Mouse (Mus musculus) intestine, embryonic 16.5 days (tissue): ENCODE measurements around the gene Abca4. TPM values are rescaled to one million over a fixed set of nuclear protein-coding genes. Genes with fewer than 3 reads are reported as not detected.

Source experiments
- ATAC-seq: fragments of 200-750 bp; cut with Nextera tagmentation; 2 replicates; pipeline ENCODE4 v1.8.0; 2017; ENCODE audit warnings: moderate TSS enrichment, moderate library complexity
- H3K27ac ChIP-seq: fragments of 300-500 bp; sonication (generic); 2 replicates; pipeline ENCODE4 v1.5.1; 2014; ENCODE audit warnings: mild to moderate bottlenecking, low read length
- H3K27me3 ChIP-seq: fragments of 300-500 bp; sonication (generic); replicated peaks from 2 replicates; pipeline ENCODE4 v1.6.1; 2014; ENCODE audit warnings: low read length, control low read depth, mixed read lengths; ENCODE audit not compliant: control insufficient read depth, insufficient read depth
- H3K36me3 ChIP-seq: fragments of 300-500 bp; sonication (generic); 2 replicates; pipeline ENCODE4 v1.6.1; 2014; ENCODE audit warnings: low read length, control low read depth; ENCODE audit not compliant: control insufficient read depth, insufficient read depth
- H3K4me1 ChIP-seq: fragments of 300-500 bp; sonication (generic); 2 replicates; pipeline ENCODE4 v1.6.1; 2014; ENCODE audit warnings: low read length, control low read depth, mixed read lengths; ENCODE audit not compliant: control insufficient read depth, insufficient read depth
- H3K4me2 ChIP-seq: fragments of 300-500 bp; sonication (generic); 2 replicates; pipeline ENCODE4 v1.6.1; 2014; ENCODE audit warnings: low read depth, low read length, control low read depth
- H3K4me3 ChIP-seq: fragments of 300-500 bp; sonication (generic); 2 replicates; pipeline ENCODE4 v1.5.1; 2014; ENCODE audit warnings: mild to moderate bottlenecking, low read length
- H3K9ac ChIP-seq: fragments of 300-500 bp; sonication (generic); 2 replicates; pipeline ENCODE4 v1.6.1; 2014; ENCODE audit warnings: low read depth, low read length
- H3K9me3 ChIP-seq: fragments of 300-500 bp; sonication (generic); 2 replicates; pipeline ENCODE4 v1.6.1; 2016; ENCODE audit warnings: low read length, control low read depth; ENCODE audit not compliant: control insufficient read depth
- WGBS: fragments of 180-500 bp; shearing (Covaris S2); extraction: QIAGEN DNeasy Blood & Tissue Kit; methylation state at CpG from one replicate; pipeline ENCODE4 v1.1.7; 2014; 5-methylcytosine and 5-hydroxymethylcytosine counted together
- polyA plus RNA-seq: library from polyadenylated mRNA; unstranded; fragments of >200 nt; fragmentation: Nextera tagmentation; extraction: Ambion mirVana; gene quantifications from 2 replicates; pipeline ENCODE4 v1.2.1, GENCODE M21; 2015

Abca4 gene
- polyA plus RNA-seq, 1 experiment from 2014 or later, result 0.83 TPM

GRCm38 (mm10) chr3:122169616-122170178, 125.5 kb downstream of the Abca4 start:
- H3K4me2 ChIP-seq, result no peak overlapping the region
- H3K9ac ChIP-seq, result no peak overlapping the region
- no peaks in the 10 kb centered on the region for H3K9me3 ChIP-seq
- 43% methylated on average over 10 of the region's 10 CpGs for WGBS
- H3K27me3 ChIP-seq, result no peaks in the 10 kb centered on the region
- no peaks in the 10 kb centered on the region for H3K4me1 ChIP-seq
- H3K4me3 ChIP-seq, result no peak overlapping the region
- H3K27ac ChIP-seq, result no peak overlapping the region
- peak; percentile 85 for ATAC-seq
- H3K36me3 ChIP-seq, result no peaks in the 10 kb centered on the region

- 84% methylated on average over 10 of the region's 10 CpGs for WGBS
- Histone ChIP-seq H3K4me3 (no peak overlapping the region), H3K4me2 (no peak overlapping the region)
Observed at GRCm38 (mm10) chr3:122170621-122171309, 126.5 kb downstream of the Abca4 start.

DNA sequence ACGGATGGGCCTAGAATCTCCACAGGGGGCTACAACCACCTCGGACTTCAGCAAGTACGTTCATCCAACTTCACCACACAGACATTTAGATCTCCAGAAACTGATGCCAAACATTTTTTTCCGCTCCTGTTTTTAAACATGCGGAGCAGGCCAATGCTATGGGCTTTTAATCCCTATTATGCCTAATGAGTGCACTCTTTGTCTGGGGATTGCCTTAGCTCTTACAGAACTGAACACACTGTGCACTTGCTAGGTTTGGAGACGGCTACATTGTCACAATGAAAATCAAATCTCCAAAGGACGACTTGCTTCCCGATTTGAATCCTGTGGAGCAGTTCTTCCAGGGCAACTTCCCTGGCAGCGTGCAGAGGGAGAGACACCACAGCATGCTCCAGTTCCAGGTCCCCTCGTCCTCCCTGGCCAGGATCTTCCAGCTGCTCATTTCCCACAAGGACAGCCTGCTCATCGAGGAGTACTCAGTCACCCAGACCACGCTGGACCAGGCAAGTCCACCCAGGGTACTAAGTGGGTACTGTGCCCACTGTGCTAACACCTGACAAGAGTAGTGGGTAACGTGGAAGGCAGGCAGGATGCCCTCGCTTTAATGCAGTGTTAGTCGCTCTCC, 129.4 kb downstream of the Abca4 start:
- Histone ChIP-seq H3K27me3 (no peaks in the 10 kb centered on the region), H3K36me3 (no peaks in the 10 kb centered on the region), H3K4me3 (no peak overlapping the region), H3K9ac (no peak overlapping the region), H3K27ac (no peak overlapping the region), H3K9me3 (no peaks in the 10 kb centered on the region), H3K4me2 (no peak overlapping the region), H3K4me1 (no peaks in the 10 kb centered on the region)
- no peak for ATAC-seq
- WGBS, result 77% methylated on average over 15 of the region's 15 CpGs

More at GRCm38 (mm10) chr3:122170621-122171309, 126.5 kb downstream of the Abca4 start:
- ATAC-seq, result no peak
- H3K9ac ChIP-seq, result no peak overlapping the region
- H3K4me1 ChIP-seq, result no peaks in the 10 kb centered on the region
- H3K36me3 ChIP-seq, result no peaks in the 10 kb centered on the region
- H3K27me3 ChIP-seq, result no peaks in the 10 kb centered on the region
- no peak overlapping the region for H3K27ac ChIP-seq
- no peaks in the 10 kb centered on the region for H3K9me3 ChIP-seq

DNA sequence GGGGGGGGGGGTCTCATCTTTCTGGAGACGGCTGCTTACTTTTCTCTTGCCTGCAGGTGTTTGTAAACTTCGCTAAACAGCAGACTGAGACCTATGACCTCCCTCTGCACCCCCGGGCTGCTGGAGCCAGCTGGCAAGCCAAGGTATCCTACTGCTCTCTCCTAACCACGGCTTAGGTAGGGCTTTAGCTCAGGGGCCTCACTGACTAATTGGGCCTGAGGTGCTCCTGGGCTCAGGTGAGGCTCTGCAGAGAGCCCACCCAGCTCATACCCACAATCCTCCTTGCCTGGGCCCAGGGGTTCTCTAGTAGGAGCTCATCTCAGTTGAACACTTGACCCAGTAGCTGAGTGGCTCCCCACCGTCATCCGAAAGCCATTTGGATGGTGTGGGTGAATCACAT, 131.8 kb downstream of the Abca4 start:
- Histone ChIP-seq H3K4me3 (no peak overlapping the region), H3K27ac (no peak overlapping the region), H3K9me3 (no peaks in the 10 kb centered on the region), H3K9ac (no peak overlapping the region), H3K36me3 (no peaks in the 10 kb centered on the region), H3K27me3 (no peaks in the 10 kb centered on the region), H3K4me1 (no peaks in the 10 kb centered on the region), H3K4me2 (no peak overlapping the region)
- 55% methylated on average over 6 of the region's 6 CpGs for WGBS
- ATAC-seq, result no peak

DNA sequence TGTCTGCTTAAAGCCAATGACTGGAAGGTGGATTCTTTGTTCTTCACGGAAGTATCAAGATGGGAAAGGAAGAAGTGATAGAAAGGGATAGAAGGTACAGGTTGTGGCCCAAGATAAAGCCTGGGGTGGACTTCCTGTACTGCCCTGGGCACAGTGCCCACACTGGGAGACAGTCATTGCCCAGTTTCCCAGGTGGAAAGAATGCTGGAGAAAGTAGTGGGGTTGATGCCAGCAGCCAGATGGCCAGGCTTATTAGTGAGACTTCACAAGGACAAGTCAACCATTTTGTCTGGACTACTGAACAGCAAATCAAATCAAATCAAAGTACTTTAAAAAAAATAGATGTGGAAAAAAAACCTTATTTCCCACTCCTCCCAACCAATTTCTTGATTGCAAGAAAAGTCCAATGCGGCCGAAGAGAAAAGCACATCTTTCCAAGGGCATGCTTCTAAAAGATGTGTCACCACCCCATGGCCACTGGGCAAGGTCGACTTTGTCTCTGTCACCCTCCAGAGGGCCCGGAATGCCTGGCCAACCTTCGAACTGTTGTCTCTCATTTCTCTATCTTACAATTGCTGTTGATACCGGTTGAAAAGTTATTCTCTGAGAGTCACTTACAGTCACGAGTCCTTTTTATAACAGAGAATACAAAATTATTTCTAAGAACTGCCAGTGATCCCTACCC, 132.6 kb downstream of the Abca4 start:
- WGBS, result 82% methylated on average over 8 of the region's 8 CpGs

GRCm38 (mm10) chr3:122184109-122184508, 139.9 kb downstream of the Abca4 start:
- Histone ChIP-seq H3K4me2 (no peak overlapping the region), H3K36me3 (no peaks in the 10 kb centered on the region), H3K9me3 (no peaks in the 10 kb centered on the region), H3K9ac (no peak overlapping the region), H3K27ac (no peak overlapping the region), H3K27me3 (no peaks in the 10 kb centered on the region), H3K4me3 (no peak overlapping the region), H3K4me1 (no peaks in the 10 kb centered on the region)
- no peak for ATAC-seq
- WGBS, result 63% methylated on average over 11 of the region's 11 CpGs

More for the DNA sequence above, 132.6 kb downstream of the Abca4 start:
- Histone ChIP-seq H3K27ac (no peak overlapping the region), H3K4me1 (no peaks in the 10 kb centered on the region), H3K9ac (no peak overlapping the region), H3K36me3 (no peaks in the 10 kb centered on the region), H3K4me2 (no peak overlapping the region), H3K4me3 (no peak overlapping the region), H3K27me3 (no peaks in the 10 kb centered on the region), H3K9me3 (no peaks in the 10 kb centered on the region)
- ATAC-seq, result no peak

GRCm38 (mm10) chr3:122186975-122187374, 142.7 kb downstream of the Abca4 start:
- Histone ChIP-seq H3K4me3 (no peak overlapping the region), H3K9me3 (no peaks in the 10 kb centered on the region), H3K27me3 (no peaks in the 10 kb centered on the region), H3K4me1 (no peaks in the 10 kb centered on the region), H3K9ac (no peak overlapping the region), H3K27ac (no peak overlapping the region), H3K36me3 (no peaks in the 10 kb centered on the region), H3K4me2 (no peak overlapping the region)
- no peak for ATAC-seq
- 48% methylated on average over 1 of the region's 1 CpGs for WGBS

- Histone ChIP-seq H3K36me3 (no peaks in the 10 kb centered on the region), H3K9me3 (no peaks in the 10 kb centered on the region), H3K9ac (no peak overlapping the region), H3K4me2 (no peak overlapping the region), H3K27ac (no peak overlapping the region), H3K4me3 (no peak overlapping the region), H3K27me3 (no peaks in the 10 kb centered on the region), H3K4me1 (peaks cover 12% of the 10 kb centered on the region)
- no peak for ATAC-seq
- 65% methylated on average over 4 of the region's 4 CpGs for WGBS
Observed at GRCm38 (mm10) chr3:122196621-122197298, 152.5 kb downstream of the Abca4 start.

- H3K9me3 ChIP-seq, result no peaks in the 10 kb centered on the region
- no peak overlapping the region for H3K4me3 ChIP-seq
- no peaks in the 10 kb centered on the region for H3K27me3 ChIP-seq
- 0 out of 2 replicates have a peak overlapping the region, but pooled peaks have one; percentile 8 for H3K4me2 ChIP-seq
- H3K27ac ChIP-seq, result peak overlapping the region; percentile 75
- no peaks in the 10 kb centered on the region for H3K36me3 ChIP-seq
- 50% methylated on average over 2 of the region's 2 CpGs for WGBS
- no peak overlapping the region for H3K9ac ChIP-seq
- ATAC-seq, result peak; percentile 21; the same call in 1 of the 2 replicates
- H3K4me1 ChIP-seq, result peaks cover 23% of the 10 kb centered on the region
Observed at GRCm38 (mm10) chr3:122198532-122198931, 154.3 kb downstream of the Abca4 start.
